In the genomic region with DNA sequence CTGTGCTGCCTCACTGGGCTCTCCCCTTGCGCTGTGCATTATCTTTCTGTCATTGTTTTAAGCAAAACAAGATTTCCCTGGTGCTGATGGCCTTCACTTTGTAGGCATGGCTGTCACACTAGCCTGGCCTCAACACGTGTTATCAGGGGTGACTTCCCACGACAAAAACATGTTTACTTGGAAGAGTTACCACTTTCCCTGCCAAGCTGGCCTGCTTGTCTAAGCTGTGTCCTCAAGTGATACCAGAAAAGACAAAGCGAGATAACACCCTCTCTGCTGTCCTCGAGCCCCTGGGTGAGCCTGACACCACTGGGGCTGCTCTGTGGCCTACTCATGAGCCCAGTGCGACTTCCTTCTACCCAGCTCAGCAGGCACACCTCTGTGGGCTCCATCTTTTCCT, we compare ENCODE assay signal across 14 mouse cellular contexts.
DNase-seq lines count a peak whose midpoint lies in the region; ATAC-seq and TF ChIP-seq lines count a peak whose summit lies in the region.
"Had no signal": no experiment of that assay in that cellular context is flagged by ENCODE, and none has a peak within 500 bp of the region (broad histone marks: within the 10 kb centered on the region; RNA-seq: fewer than 3 reads in every experiment).

No protein-coding gene starts in this region.

- no peak overlapping the region for H3K9ac ChIP-seq in liver, adult 2 months (ENCODE audit: low read depth, low read length)
- no peak overlapping the region for H3K9ac ChIP-seq in hindbrain, embryonic 16.5 days (ENCODE audit: low read depth, low read length)
- H3K9ac ChIP-seq: limb, embryonic 13.5 days; midbrain, embryonic 15.5 days had no signal

- H3K27ac ChIP-seq in liver, adult 2 months (replicated peaks; ENCODE audit: insufficient read depth, low read depth, low read length), result peak overlapping the region; percentile 65
- no peak overlapping the region for H3K27ac ChIP-seq in hindbrain, embryonic 16.5 days (ENCODE audit: low read depth, low read length)
- H3K27ac ChIP-seq in limb, embryonic 10.5 days, result no peak overlapping the region
- H3K27ac ChIP-seq: limb, embryonic 13.5 days; midbrain, embryonic 15.5 days had no signal

- no peak for TF ChIP-seq POLR2A in liver, adult 2 months (IDR thresholded peaks at IDR 0.05; ENCODE audit: extremely low read depth, insufficient read depth, low read length)

- no peaks in the 10 kb centered on the region for H3K9me3 ChIP-seq in hindbrain, embryonic 16.5 days (ENCODE audit: control insufficient read depth, low read length)
- no peaks in the 10 kb centered on the region for H3K9me3 ChIP-seq in limb, embryonic 10.5 days (replicated peaks)
- H3K9me3 ChIP-seq: limb, embryonic 13.5 days; midbrain, embryonic 15.5 days had no signal

- peak; percentile 33 to 37 for DNase-seq in spleen, postnatal 36 days (ENCODE audit: low spot score in 2 of 2)
- DNase-seq in spleen, adult 18-20 months, result no peak
- DNase-seq in heart, adult 9 months (ENCODE audit: low spot score in 2 of 2), result peak; percentile 75 to 77
- peak; percentile 78 for DNase-seq in liver, adult 2 months (ENCODE audit: extremely low read depth, low read depth, low spot score)
- peak; percentile 68 to 81 for DNase-seq in natural killer cell, adult 2 months (ENCODE audit: low spot score in 2 of 2)
- no peak for DNase-seq in limb, embryonic 10.5 days (ENCODE audit: low spot score)
- DNase-seq: cerebellum, adult 9-11 months; thymus, postnatal 36 days had no signal

- H3K27me3 ChIP-seq in liver, adult 2 months (ENCODE audit: control insufficient read depth, insufficient read depth, low read length), result no peaks in the 10 kb centered on the region
- H3K27me3 ChIP-seq in hindbrain, embryonic 16.5 days (replicated peaks; ENCODE audit: control insufficient read depth, insufficient read depth, low read length), result no peaks in the 10 kb centered on the region
- H3K27me3 ChIP-seq in limb, embryonic 10.5 days (ENCODE audit: low read depth, poor library complexity, severe bottlenecking), result no peaks in the 10 kb centered on the region
- H3K27me3 ChIP-seq: CH12.LX; limb, embryonic 13.5 days; midbrain, embryonic 15.5 days had no signal

- peaks cover 80% of the 10 kb centered on the region for H3K36me3 ChIP-seq in liver, adult 2 months (ENCODE audit: control insufficient read depth, insufficient read depth, low read length)
- H3K36me3 ChIP-seq in hindbrain, embryonic 16.5 days (ENCODE audit: control insufficient read depth, insufficient read depth, low read length), result no peaks in the 10 kb centered on the region; the same call in 1 of the 2 replicates
- H3K36me3 ChIP-seq in limb, embryonic 10.5 days, result peaks cover 36% of the 10 kb centered on the region

- H3K4me3 ChIP-seq in liver, adult 2 months (ENCODE audit: insufficient read depth, low read depth, low read length), result no peak overlapping the region
- no peak overlapping the region for H3K4me3 ChIP-seq in hindbrain, embryonic 16.5 days (ENCODE audit: low read length)
- H3K4me3 ChIP-seq in limb, embryonic 10.5 days, result no peak overlapping the region
- H3K4me3 ChIP-seq: limb, embryonic 13.5 days; midbrain, embryonic 15.5 days had no signal

- WGBS in liver, adult 2 months, result 14% methylated on average over 6 of the region's 6 CpGs
- WGBS in hindbrain, embryonic 16.5 days, result 83% methylated on average over 6 of the region's 6 CpGs
- 85% methylated on average over 6 of the region's 6 CpGs for WGBS in limb, embryonic 10.5 days

- peaks cover 12% of the 10 kb centered on the region; the same call in 1 of the 2 replicates for H3K4me1 ChIP-seq in liver, adult 2 months (ENCODE audit: control insufficient read depth, insufficient read depth, low read length)
- H3K4me1 ChIP-seq in hindbrain, embryonic 16.5 days (ENCODE audit: control insufficient read depth, insufficient read depth, low read depth, low read length), result no peaks in the 10 kb centered on the region
- no peaks in the 10 kb centered on the region for H3K4me1 ChIP-seq in limb, embryonic 10.5 days
- H3K4me1 ChIP-seq: limb, embryonic 13.5 days had no signal

- no peak for ATAC-seq in hindbrain, embryonic 16.5 days
- ATAC-seq: forebrain, embryonic 16.5 days; intestine, embryonic 16.5 days; midbrain, embryonic 15.5 days had no signal

- no peak for TF ChIP-seq CTCF in liver, adult 2 months (IDR thresholded peaks at IDR 0.05; ENCODE audit: low read depth, low read length)

- no peaks in the 10 kb centered on the region; the same call in 1 of the 2 replicates for H3K79me2 ChIP-seq in liver, adult 2 months (ENCODE audit: control insufficient read depth, insufficient read depth, low read length)

- H3K4me2 ChIP-seq in hindbrain, embryonic 16.5 days (ENCODE audit: low read length), result no peak overlapping the region
- H3K4me2 ChIP-seq: limb, embryonic 13.5 days; midbrain, embryonic 15.5 days had no signal

Comparison
In these comparisons a context has a peak if more than half of its experiments do, and no peak if none do; other contexts are left out.
1. DNase-seq: peak in spleen, postnatal 36 days (2 of 2), heart, adult 9 months (2 of 2), liver, adult 2 months (single experiment) and natural killer cell, adult 2 months (2 of 2); none in spleen, adult 18-20 months (0 of 2) and limb, embryonic 10.5 days (single experiment).